Mouse (Mus musculus) monocyte, adult 5-6 weeks (primary cell): Measurements from ENCODE around the gene Mef2d. TPM values are rescaled to one million over a fixed set of nuclear protein-coding genes. Genes with fewer than 3 reads are reported as not detected.

Source experiments
- ATAC-seq: fragments of 153-309, 156-312 bp; replicated peaks from 2 replicates; pipeline ENCODE4 v1.8.0; 2017; ENCODE audit warnings: mild to moderate bottlenecking; ENCODE audit not compliant: low TSS enrichment, insufficient number of reproducible peaks, severe bottlenecking, poor library complexity, low FRiP score
- total RNA-seq: library from RNA; stranded (forward); fragments of 200-1000, 200-491, 200-594 nt; gene quantifications from 3 replicates; pipeline ENCODE4 v1.2.3, GENCODE M21; 2017

Mef2d gene
- total RNA-seq, 1 experiment from 2014 or later, result 94.8 TPM

- ATAC-seq, result no peak
Observed at GRCm38 (mm10) chr3:88133187-88133771, 8.9 kb upstream of the Mef2d start.

GRCm38 (mm10) chr3:88136346-88136745 is 5.8 kb upstream of the Mef2d start:
- no peak for ATAC-seq

- no peak for ATAC-seq
Observed at GRCm38 (mm10) chr3:88136945-88137494, 5.2 kb upstream of the Mef2d start.

GRCm38 (mm10) chr3:88137821-88138220 is 4.4 kb upstream of the Mef2d start:
- no peak for ATAC-seq

- ATAC-seq, result peak; percentile 67
Observed at GRCm38 (mm10) chr3:88138336-88139242, 3.6 kb upstream of the Mef2d start.

GRCm38 (mm10) chr3:88139243-88140177 is 2.7 kb upstream of the Mef2d start:
- no peak for ATAC-seq

GRCm38 (mm10) chr3:88140178-88140902 is 1.8 kb upstream of the Mef2d start:
- no peak for ATAC-seq

GRCm38 (mm10) chr3:88140903-88141430 is 1.2 kb upstream of the Mef2d start:
- ATAC-seq, result no peak

- no peak for ATAC-seq
Observed at GRCm38 (mm10) chr3:88141439-88141786, 759 bp upstream of the Mef2d start.

GRCm38 (mm10) chr3:88142546-88142915 is 359 bp downstream of the Mef2d start:
- no peak for ATAC-seq

- peak; percentile 44 for ATAC-seq
Observed at GRCm38 (mm10) chr3:88142916-88143771, 972 bp downstream of the Mef2d start.

- ATAC-seq, result no peak
Observed at GRCm38 (mm10) chr3:88143961-88144486, 1.9 kb downstream of the Mef2d start.

GRCm38 (mm10) chr3:88144648-88145410 is 2.7 kb downstream of the Mef2d start:
- no peak for ATAC-seq

- no peak for ATAC-seq
Observed at GRCm38 (mm10) chr3:88145411-88145782, 3.2 kb downstream of the Mef2d start.

- peak; percentile 14; the same call in 1 of the 2 replicates for ATAC-seq
Observed at GRCm38 (mm10) chr3:88145952-88146351, 3.8 kb downstream of the Mef2d start.

- no peak for ATAC-seq
Observed at GRCm38 (mm10) chr3:88146376-88147112, 4.4 kb downstream of the Mef2d start.
